7 mouse cellular contexts compared by ENCODE assay signal in the genomic region with DNA sequence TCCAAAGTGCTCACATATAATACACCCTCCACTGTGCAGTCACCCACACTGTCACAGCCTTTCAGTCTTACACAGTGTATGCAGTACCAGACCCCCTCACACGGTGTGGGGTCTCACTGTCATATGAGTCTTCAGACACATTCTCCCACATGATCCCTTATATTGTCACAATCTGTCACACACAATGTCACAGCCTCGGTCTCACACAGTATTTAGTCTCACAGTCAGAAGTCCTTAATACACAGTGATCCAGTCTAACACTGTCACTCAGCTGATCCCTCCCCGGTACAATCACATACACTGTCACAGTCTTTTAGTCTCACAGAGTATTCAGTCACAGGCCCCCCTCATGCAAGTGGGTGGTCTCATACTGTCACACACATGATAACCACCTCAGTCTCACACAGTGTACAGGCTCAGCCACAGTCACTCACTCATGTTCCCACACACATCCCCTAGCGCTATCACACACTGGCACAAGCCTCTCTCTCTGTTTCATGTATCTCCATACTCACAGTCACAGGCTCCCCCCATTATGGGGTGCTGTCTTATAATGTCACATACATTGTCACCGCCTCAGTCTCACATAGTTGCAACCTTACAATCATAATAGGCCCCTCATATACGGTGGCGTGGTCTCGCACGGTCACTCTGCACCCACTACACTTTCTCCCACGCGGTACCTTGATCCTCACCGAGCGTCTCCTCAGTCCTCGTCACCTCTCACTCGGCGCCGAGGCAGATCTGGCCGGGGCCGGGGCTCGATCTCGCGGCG. TPM values are rescaled to one million over a fixed set of nuclear protein-coding genes. Genes with fewer than 3 reads are reported as not detected.
DNase-seq lines count a peak whose midpoint lies in the region; ATAC-seq and TF ChIP-seq lines count a peak whose summit lies in the region.

No protein-coding gene starts in this region.

- peak overlapping the region; percentile 88 for H3K27ac ChIP-seq in embryonic facial prominence, embryonic 12.5 days
- H3K27ac ChIP-seq in heart, postnatal 0 days (ENCODE audit: low read depth), result peak overlapping the region; percentile 56
- peak overlapping the region; percentile 83 for H3K27ac ChIP-seq in limb, embryonic 14.5 days (replicated peaks; ENCODE audit: low read depth, low read length)
- H3K27ac ChIP-seq in neural tube, embryonic 14.5 days (ENCODE audit: low read depth, low read length), result peak overlapping the region; percentile 87

- no peak for TF ChIP-seq POLR2A in limb, embryonic 14.5 days (IDR thresholded peaks at IDR 0.05; ENCODE audit: borderline replicate concordance, extremely low read depth, insufficient read depth, insufficient read length)

- TF ChIP-seq EP300 in heart, postnatal 0 days (IDR thresholded peaks at IDR 0.05; ENCODE audit: low read depth), result no peak

- peaks cover 11% of the 10 kb centered on the region; the same call in 1 of the 2 replicates for H3K36me3 ChIP-seq in embryonic facial prominence, embryonic 12.5 days
- H3K36me3 ChIP-seq in heart, postnatal 0 days (replicated peaks; ENCODE audit: control insufficient read depth, insufficient read depth, low read length), result no peaks in the 10 kb centered on the region
- H3K36me3 ChIP-seq in limb, embryonic 14.5 days (ENCODE audit: control insufficient read depth, insufficient read depth, low read length), result peaks cover 10% of the 10 kb centered on the region
- peaks cover 4% of the 10 kb centered on the region; the same call in 1 of the 2 replicates for H3K36me3 ChIP-seq in neural tube, embryonic 14.5 days (ENCODE audit: control insufficient read depth, insufficient read depth, low read length)

- ATAC-seq in embryonic facial prominence, embryonic 12.5 days (ENCODE audit: insufficient number of reproducible peaks, insufficient read depth, low FRiP score, low TSS enrichment), result peak; percentile 81
- ATAC-seq in heart, postnatal 0 days (ENCODE audit: insufficient read depth, low read depth), result peak; percentile 49
- ATAC-seq in limb, embryonic 14.5 days (ENCODE audit: low FRiP score, low read depth), result peak; percentile 56
- peak; percentile 83 for ATAC-seq in neural tube, embryonic 14.5 days (ENCODE audit: low read depth)

- peaks cover 12% of the 10 kb centered on the region; the same call in 1 of the 2 replicates for H3K4me1 ChIP-seq in embryonic facial prominence, embryonic 12.5 days
- H3K4me1 ChIP-seq in heart, postnatal 0 days (ENCODE audit: control insufficient read depth, insufficient read depth), result no peaks in the 10 kb centered on the region
- H3K4me1 ChIP-seq in limb, embryonic 14.5 days (ENCODE audit: control insufficient read depth, insufficient read depth, low read length), result peaks cover 8% of the 10 kb centered on the region
- peaks cover 7% of the 10 kb centered on the region for H3K4me1 ChIP-seq in neural tube, embryonic 14.5 days (ENCODE audit: control insufficient read depth, insufficient read depth, low read length)

- H3K9me3 ChIP-seq in embryonic facial prominence, embryonic 12.5 days, result no peaks in the 10 kb centered on the region
- no peaks in the 10 kb centered on the region for H3K9me3 ChIP-seq in heart, postnatal 0 days (replicated peaks; ENCODE audit: control insufficient read depth, low read length)
- no peaks in the 10 kb centered on the region for H3K9me3 ChIP-seq in limb, embryonic 14.5 days (ENCODE audit: control insufficient read depth, low read length)
- H3K9me3 ChIP-seq in neural tube, embryonic 14.5 days (ENCODE audit: control insufficient read depth, low read length), result no peaks in the 10 kb centered on the region

- peak overlapping the region; percentile 81 for H3K9ac ChIP-seq in embryonic facial prominence, embryonic 12.5 days
- H3K9ac ChIP-seq in heart, postnatal 0 days (replicated peaks; ENCODE audit: low read depth, low read length), result peak overlapping the region; percentile 56
- peak overlapping the region; percentile 88 for H3K9ac ChIP-seq in limb, embryonic 14.5 days (ENCODE audit: low read depth, low read length, severe bottlenecking)
- H3K9ac ChIP-seq in neural tube, embryonic 14.5 days (replicated peaks; ENCODE audit: low read depth, low read length), result peak overlapping the region; percentile 82

- DNase-seq in ovary, postnatal 14 days (ENCODE audit: low spot score), result peak; percentile 7
- DNase-seq in ovary, adult 18-20 months (ENCODE audit: low spot score), result no peak
- DNase-seq in heart, postnatal 0 days (ENCODE audit: low spot score), result peak; percentile 5
- DNase-seq in limb, embryonic 14.5 days (ENCODE audit: low spot score), result no peak
- no peak for DNase-seq in thymus, postnatal 0 days (ENCODE audit: low spot score)

- TF ChIP-seq CTCF in heart, postnatal 0 days (IDR thresholded peaks at IDR 0.05; ENCODE audit: low read depth), result no peak

- peak overlapping the region; percentile 57 for H3K4me3 ChIP-seq in embryonic facial prominence, embryonic 12.5 days
- peak overlapping the region; percentile 50 for H3K4me3 ChIP-seq in heart, postnatal 0 days (ENCODE audit: low read depth, low read length)
- peak overlapping the region; percentile 65 for H3K4me3 ChIP-seq in limb, embryonic 14.5 days (replicated peaks; ENCODE audit: low read length)
- peak overlapping the region; percentile 58 for H3K4me3 ChIP-seq in neural tube, embryonic 14.5 days (ENCODE audit: low read depth, low read length)

- WGBS in embryonic facial prominence, embryonic 12.5 days, result 17% methylated on average over 23 of the region's 23 CpGs
- WGBS in heart, postnatal 0 days, result 14% methylated on average over 23 of the region's 23 CpGs
- 17% methylated on average over 23 of the region's 23 CpGs for WGBS in limb, embryonic 14.5 days
- WGBS in neural tube, embryonic 14.5 days, result 15% methylated on average over 23 of the region's 23 CpGs

- no peaks in the 10 kb centered on the region for H3K27me3 ChIP-seq in embryonic facial prominence, embryonic 12.5 days
- H3K27me3 ChIP-seq in heart, postnatal 0 days (ENCODE audit: control insufficient read depth, insufficient read depth, low read length), result no peaks in the 10 kb centered on the region
- no peaks in the 10 kb centered on the region for H3K27me3 ChIP-seq in limb, embryonic 14.5 days (ENCODE audit: control insufficient read depth, insufficient read depth, low read length)
- no peaks in the 10 kb centered on the region for H3K27me3 ChIP-seq in neural tube, embryonic 14.5 days (ENCODE audit: control insufficient read depth, insufficient read depth, low read length)

- H3K4me2 ChIP-seq in embryonic facial prominence, embryonic 12.5 days (replicated peaks), result peak overlapping the region; percentile 60
- peak overlapping the region; percentile 61 for H3K4me2 ChIP-seq in heart, postnatal 0 days (ENCODE audit: low read depth, low read length)
- peak overlapping the region; percentile 78 for H3K4me2 ChIP-seq in limb, embryonic 14.5 days (replicated peaks; ENCODE audit: low read depth, low read length, severe bottlenecking)
- peak overlapping the region; percentile 48 for H3K4me2 ChIP-seq in neural tube, embryonic 14.5 days (ENCODE audit: low read depth, low read length)

RNA-seq across cellular contexts. Expression of a gene that starts 0.4 kb away (rescaled TPM):
- 8.6 and 9.4 TPM in 2 replicates for polyA plus RNA-seq in embryonic facial prominence, embryonic 12.5 days (2016; fragmentation: Nextera tagmentation; extraction: Ambion mirVana)
- 3.1 TPM in 1 of 2 replicates, not detected in the other for total RNA-seq in heart, postnatal 0 days (2014; rRNA removed; ENCODE audit: low replicate concordance)
- 2.6 and 3.1 TPM in 2 replicates for polyA plus RNA-seq in heart, postnatal 0 days (2015; fragmentation: Nextera tagmentation; extraction: Ambion mirVana)
- polyA plus RNA-seq in limb, embryonic 14.5 days (2012; rRNA removed), result 6.1 and 6.2 TPM in 2 replicates
- polyA plus RNA-seq in limb, embryonic 14.5 days (2014; fragmentation: Nextera tagmentation; extraction: Ambion mirVana), result 5.4 and 6.4 TPM in 2 replicates
- polyA plus RNA-seq in neural tube, embryonic 14.5 days (2014; fragmentation: Nextera tagmentation; extraction: Ambion mirVana), result 15.6 and 17.0 TPM in 2 replicates
- 2.4 and 3.7 TPM in 2 replicates for polyA plus RNA-seq in thymus, postnatal 0 days (2015; fragmentation: Nextera tagmentation; extraction: Ambion mirVana)

RNA-seq across cellular contexts. Expression of a gene that starts 12.9 kb away (rescaled TPM):
- polyA plus RNA-seq in embryonic facial prominence, embryonic 12.5 days (2016; fragmentation: Nextera tagmentation; extraction: Ambion mirVana), result 3.1 and 3.2 TPM in 2 replicates
- total RNA-seq in heart, postnatal 0 days (2014; rRNA removed; ENCODE audit: low replicate concordance), result not detected in 2 replicates
- polyA plus RNA-seq in heart, postnatal 0 days (2015; fragmentation: Nextera tagmentation; extraction: Ambion mirVana), result 0.44 and 0.51 TPM in 2 replicates
- polyA plus RNA-seq in limb, embryonic 14.5 days (2012; rRNA removed), result 1.4 and 1.9 TPM in 2 replicates
- polyA plus RNA-seq in limb, embryonic 14.5 days (2014; fragmentation: Nextera tagmentation; extraction: Ambion mirVana), result 1.1 and 1.9 TPM in 2 replicates
- polyA plus RNA-seq in neural tube, embryonic 14.5 days (2014; fragmentation: Nextera tagmentation; extraction: Ambion mirVana), result 7.8 and 9.4 TPM in 2 replicates
- polyA plus RNA-seq in thymus, postnatal 0 days (2015; fragmentation: Nextera tagmentation; extraction: Ambion mirVana), result 0.21 and 0.42 TPM in 2 replicates

RNA-seq across cellular contexts. Expression of a gene that starts 32.4 kb away (rescaled TPM):
- polyA plus RNA-seq in embryonic facial prominence, embryonic 12.5 days (2016; fragmentation: Nextera tagmentation; extraction: Ambion mirVana), result 2.7 and 2.8 TPM in 2 replicates
- 0.11 TPM in 1 of 2 replicates, not detected in the other for total RNA-seq in heart, postnatal 0 days (2014; rRNA removed; ENCODE audit: low replicate concordance)
- 0.94 and 1.3 TPM in 2 replicates for polyA plus RNA-seq in heart, postnatal 0 days (2015; fragmentation: Nextera tagmentation; extraction: Ambion mirVana)
- polyA plus RNA-seq in limb, embryonic 14.5 days (2012; rRNA removed), result 1.1 and 2.1 TPM in 2 replicates
- polyA plus RNA-seq in limb, embryonic 14.5 days (2014; fragmentation: Nextera tagmentation; extraction: Ambion mirVana), result 2.8 and 3.4 TPM in 2 replicates
- 5.0 and 6.1 TPM in 2 replicates for polyA plus RNA-seq in neural tube, embryonic 14.5 days (2014; fragmentation: Nextera tagmentation; extraction: Ambion mirVana)
- 1.1 and 1.6 TPM in 2 replicates for polyA plus RNA-seq in thymus, postnatal 0 days (2015; fragmentation: Nextera tagmentation; extraction: Ambion mirVana)

RNA-seq across cellular contexts. Expression of a gene that starts 44.3 kb away (rescaled TPM):
- polyA plus RNA-seq in embryonic facial prominence, embryonic 12.5 days (2016; fragmentation: Nextera tagmentation; extraction: Ambion mirVana), result 6.4 and 8.4 TPM in 2 replicates
- 0.95 and 2.7 TPM in 2 replicates for total RNA-seq in heart, postnatal 0 days (2014; rRNA removed; ENCODE audit: low replicate concordance)
- 3.3 and 4.7 TPM in 2 replicates for polyA plus RNA-seq in heart, postnatal 0 days (2015; fragmentation: Nextera tagmentation; extraction: Ambion mirVana)
- 3.7 and 4.7 TPM in 2 replicates for polyA plus RNA-seq in limb, embryonic 14.5 days (2012; rRNA removed)
- 8.4 and 8.5 TPM in 2 replicates for polyA plus RNA-seq in limb, embryonic 14.5 days (2014; fragmentation: Nextera tagmentation; extraction: Ambion mirVana)
- polyA plus RNA-seq in neural tube, embryonic 14.5 days (2014; fragmentation: Nextera tagmentation; extraction: Ambion mirVana), result 18.1 and 19.8 TPM in 2 replicates
- polyA plus RNA-seq in thymus, postnatal 0 days (2015; fragmentation: Nextera tagmentation; extraction: Ambion mirVana), result 11.5 TPM in 2 replicates

RNA-seq across cellular contexts. Expression of a gene that starts 52.5 kb away (rescaled TPM):
- 12.6 and 13.1 TPM in 2 replicates for polyA plus RNA-seq in embryonic facial prominence, embryonic 12.5 days (2016; fragmentation: Nextera tagmentation; extraction: Ambion mirVana)
- 2.5 and 5.3 TPM in 2 replicates for total RNA-seq in heart, postnatal 0 days (2014; rRNA removed; ENCODE audit: low replicate concordance)
- polyA plus RNA-seq in heart, postnatal 0 days (2015; fragmentation: Nextera tagmentation; extraction: Ambion mirVana), result 6.9 and 8.0 TPM in 2 replicates
- polyA plus RNA-seq in limb, embryonic 14.5 days (2012; rRNA removed), result 9.2 and 11.0 TPM in 2 replicates
- 11.1 and 14.4 TPM in 2 replicates for polyA plus RNA-seq in limb, embryonic 14.5 days (2014; fragmentation: Nextera tagmentation; extraction: Ambion mirVana)
- 17.8 and 19.7 TPM in 2 replicates for polyA plus RNA-seq in neural tube, embryonic 14.5 days (2014; fragmentation: Nextera tagmentation; extraction: Ambion mirVana)
- polyA plus RNA-seq in thymus, postnatal 0 days (2015; fragmentation: Nextera tagmentation; extraction: Ambion mirVana), result 1.9 and 2.0 TPM in 2 replicates

Comparison
In these comparisons a context has a peak if more than half of its experiments do, and no peak if none do; other contexts are left out.
1. DNase-seq: peak in ovary, postnatal 14 days (single experiment) and heart, postnatal 0 days (single experiment); none in ovary, adult 18-20 months (single experiment), limb, embryonic 14.5 days (single experiment) and thymus, postnatal 0 days (single experiment).
2. Peak in every context shown above with its lines, with median percentiles within 50 percentile points of each other: ATAC-seq, H3K27ac ChIP-seq, H3K4me2 ChIP-seq, H3K4me3 ChIP-seq and H3K9ac ChIP-seq.